Mouse (Mus musculus): Measurements from ENCODE around the gene Tmem191c.
"Not testable (repeated sequence)": the region's sequence is repeated elsewhere in the genome, so short reads cannot be mapped to it uniquely, and the experiment has no call there.

Tmem191c gene

GRCm38 (mm10) chr16:17275721-17276120, at the start of gene Tmem191c:
Tmem191c (plus strand) TSS chr16:17276077.
- no peak for DNase-seq (ENCODE audit: low spot score)

- no peak for DNase-seq (ENCODE audit: low spot score)
These were observed 49.4 kb upstream of the Tmem191c start for GRCm38 (mm10) chr16:17226496-17226895.

- DNase-seq (ENCODE audit: low spot score): not testable (repeated sequence)
These were observed 44.4 kb upstream of the Tmem191c start for GRCm38 (mm10) chr16:17231523-17231922.

- peak; percentile 83 for DNase-seq (ENCODE audit: low spot score)
These were observed 42.8 kb upstream of the Tmem191c start, which contains the start of gene Hic2 for GRCm38 (mm10) chr16:17232794-17233701. Hic2 (plus strand) TSS chr16:17233572.

- no peak for DNase-seq (ENCODE audit: low spot score)
These were observed 42.0 kb upstream of the Tmem191c start for GRCm38 (mm10) chr16:17233702-17234498.

GRCm38 (mm10) chr16:17234499-17234895, 41.4 kb upstream of the Tmem191c start:
- DNase-seq (ENCODE audit: low spot score): no peak

- no peak for DNase-seq (ENCODE audit: low spot score)
These were observed 40.8 kb upstream of the Tmem191c start for GRCm38 (mm10) chr16:17234916-17235665.

- DNase-seq (ENCODE audit: low spot score): peak; percentile 64
These were observed 38.2 kb upstream of the Tmem191c start for GRCm38 (mm10) chr16:17237634-17238033.

- DNase-seq (ENCODE audit: low spot score): no peak
These were observed 36.5 kb upstream of the Tmem191c start for GRCm38 (mm10) chr16:17239409-17239808.

- no peak for DNase-seq (ENCODE audit: low spot score)
These were observed 32.1 kb upstream of the Tmem191c start for GRCm38 (mm10) chr16:17243731-17244130.

- DNase-seq (ENCODE audit: low spot score): no peak
These were observed 30.9 kb upstream of the Tmem191c start for GRCm38 (mm10) chr16:17244996-17245395.

GRCm38 (mm10) chr16:17247727-17248126, 28.1 kb upstream of the Tmem191c start:
- DNase-seq (ENCODE audit: low spot score): no peak

- peak; percentile 66 for DNase-seq (ENCODE audit: low spot score)
These were observed 26.7 kb upstream of the Tmem191c start for GRCm38 (mm10) chr16:17249135-17249534.

GRCm38 (mm10) chr16:17251539-17251938, 24.3 kb upstream of the Tmem191c start:
- no peak for DNase-seq (ENCODE audit: low spot score)

- peak; percentile 66 for DNase-seq (ENCODE audit: low spot score)
These were observed 23.7 kb upstream of the Tmem191c start for GRCm38 (mm10) chr16:17252086-17252726.

GRCm38 (mm10) chr16:17252841-17253240, 23.0 kb upstream of the Tmem191c start:
- DNase-seq (ENCODE audit: low spot score): no peak

GRCm38 (mm10) chr16:17254005-17254597, 21.8 kb upstream of the Tmem191c start:
- no peak for DNase-seq (ENCODE audit: low spot score)

- DNase-seq (ENCODE audit: low spot score): no peak
These were observed 20.6 kb upstream of the Tmem191c start for GRCm38 (mm10) chr16:17255270-17255669.

- no peak for DNase-seq (ENCODE audit: low spot score)
These were observed 18.5 kb upstream of the Tmem191c start for GRCm38 (mm10) chr16:17257359-17257821.

GRCm38 (mm10) chr16:17258917-17259316, 17.0 kb upstream of the Tmem191c start:
- no peak for DNase-seq (ENCODE audit: low spot score)

- no peak for DNase-seq (ENCODE audit: low spot score)
These were observed 14.5 kb upstream of the Tmem191c start for GRCm38 (mm10) chr16:17261341-17261740.
